Mouse (Mus musculus): Measurements from ENCODE around the gene Ccsap. TPM values are rescaled to one million over a fixed set of nuclear protein-coding genes. Genes with fewer than 3 reads are reported as not detected.

Ccsap gene
- 10 to 100 TPM; 67.4 to 72.8 TPM for total RNA-seq (2021)

GRCm38 (mm10) chr8:123859648-123860259 is at the start of gene Ccsap:
Gene Ccsap (minus strand): TSS chr8:123860209.
- peak; percentile 70 to 76 for DNase-seq (ENCODE audit: low spot score in 2 of 2)
- intact Hi-C loops (cut with DNase I) = loop anchor here (1.0 kb wide), 2 partner anchors 18 to 26 kb away; no protein-coding TSS in a partner anchor

GRCm38 (mm10) chr8:123907604-123908003 is 47.6 kb upstream of the Ccsap start:
- intact Hi-C loops (cut with DNase I) = no loop called here
- no peak for DNase-seq (ENCODE audit: low spot score in 2 of 2)

GRCm38 (mm10) chr8:123902653-123903052 is 42.6 kb upstream of the Ccsap start:
- intact Hi-C loops (cut with DNase I) = no loop called here
- no peak for DNase-seq (ENCODE audit: low spot score in 2 of 2)

GRCm38 (mm10) chr8:123899366-123899765 is 39.4 kb upstream of the Ccsap start:
- DNase-seq (ENCODE audit: low spot score in 2 of 2) = peak in 1 of 2 experiments; percentile 71
- intact Hi-C loops (cut with DNase I) = no loop called here

- intact Hi-C loops (cut with DNase I) = no loop called here
- DNase-seq (ENCODE audit: low spot score in 2 of 2) = peak in 1 of 2 experiments; percentile 57
Measured at GRCm38 (mm10) chr8:123898576-123898975, 38.6 kb upstream of the Ccsap start.

GRCm38 (mm10) chr8:123896774-123897173 is 36.8 kb upstream of the Ccsap start:
- intact Hi-C loops (cut with DNase I) = no loop called here

GRCm38 (mm10) chr8:123896366-123896761 is 36.4 kb upstream of the Ccsap start:
- intact Hi-C loops (cut with DNase I) = no loop called here

More at GRCm38 (mm10) chr8:123896774-123897173, 36.8 kb upstream of the Ccsap start:
- DNase-seq (ENCODE audit: low spot score in 2 of 2) = no peak

GRCm38 (mm10) chr8:123895680-123896365 is 35.8 kb upstream of the Ccsap start:
- intact Hi-C loops (cut with DNase I) = no loop called here

More at GRCm38 (mm10) chr8:123896366-123896761, 36.4 kb upstream of the Ccsap start:
- no peak for DNase-seq (ENCODE audit: low spot score in 2 of 2)

GRCm38 (mm10) chr8:123895230-123895629 is 35.2 kb upstream of the Ccsap start:
- intact Hi-C loops (cut with DNase I) = no loop called here
- no peak for DNase-seq (ENCODE audit: low spot score in 2 of 2)

More at GRCm38 (mm10) chr8:123895680-123896365, 35.8 kb upstream of the Ccsap start:
- no peak for DNase-seq (ENCODE audit: low spot score in 2 of 2)

- DNase-seq (ENCODE audit: low spot score in 2 of 2) = no peak
- intact Hi-C loops (cut with DNase I) = no loop called here
Measured at GRCm38 (mm10) chr8:123894502-123895097, 34.6 kb upstream of the Ccsap start, which contains the start of gene Acta1. Gene Acta1 (minus strand): TSS chr8:123894751.

- no peak for DNase-seq (ENCODE audit: low spot score in 2 of 2)
- intact Hi-C loops (cut with DNase I) = no loop called here
Measured at GRCm38 (mm10) chr8:123893413-123893812, 33.4 kb upstream of the Ccsap start.

- peak in 1 of 2 experiments; percentile 55 for DNase-seq (ENCODE audit: low spot score in 2 of 2)
- intact Hi-C loops (cut with DNase I) = no loop called here
Measured at GRCm38 (mm10) chr8:123892586-123893155, 32.7 kb upstream of the Ccsap start.

GRCm38 (mm10) chr8:123891883-123892585 is 32.0 kb upstream of the Ccsap start:
- intact Hi-C loops (cut with DNase I) = no loop called here

GRCm38 (mm10) chr8:123891271-123891670 is 31.3 kb upstream of the Ccsap start:
- DNase-seq (ENCODE audit: low spot score in 2 of 2) = no peak
- intact Hi-C loops (cut with DNase I) = no loop called here

More at GRCm38 (mm10) chr8:123891883-123892585, 32.0 kb upstream of the Ccsap start:
- DNase-seq (ENCODE audit: low spot score in 2 of 2) = peak; percentile 86 to 94

GRCm38 (mm10) chr8:123889797-123890196 is 29.8 kb upstream of the Ccsap start:
- DNase-seq (ENCODE audit: low spot score in 2 of 2) = no peak
- intact Hi-C loops (cut with DNase I) = no loop called here

GRCm38 (mm10) chr8:123887956-123888355 is 27.9 kb upstream of the Ccsap start:
- intact Hi-C loops (cut with DNase I) = no loop called here
- DNase-seq (ENCODE audit: low spot score in 2 of 2) = no peak

GRCm38 (mm10) chr8:123887163-123887562 is 27.2 kb upstream of the Ccsap start:
- DNase-seq (ENCODE audit: low spot score in 2 of 2) = peak in 1 of 2 experiments; percentile 60
- intact Hi-C loops (cut with DNase I) = no loop called here

GRCm38 (mm10) chr8:123884721-123885565 is 24.9 kb upstream of the Ccsap start:
- intact Hi-C loops (cut with DNase I) = loop anchor here (1.0 to 2.0 kb wide), 2 partner anchors 26 to 44 kb away; no protein-coding TSS in a partner anchor
- DNase-seq (ENCODE audit: low spot score in 2 of 2) = peak; percentile 79 to 96

- intact Hi-C loops (cut with DNase I) = no loop called here
Measured at GRCm38 (mm10) chr8:123883094-123883493, 23.1 kb upstream of the Ccsap start.

More at GRCm38 (mm10) chr8:123883094-123883493, 23.1 kb upstream of the Ccsap start:
- no peak for DNase-seq (ENCODE audit: low spot score in 2 of 2)

Measured in left cerebral cortex, postnatal 25 days (tissue).